Mouse (Mus musculus): ENCODE measurements around the gene Gm8890.
"Not testable (repeated sequence)": the region's sequence is repeated elsewhere in the genome, so short reads cannot be mapped to it uniquely, and the experiment has no call there.

The Gm8890 gene

DNA sequence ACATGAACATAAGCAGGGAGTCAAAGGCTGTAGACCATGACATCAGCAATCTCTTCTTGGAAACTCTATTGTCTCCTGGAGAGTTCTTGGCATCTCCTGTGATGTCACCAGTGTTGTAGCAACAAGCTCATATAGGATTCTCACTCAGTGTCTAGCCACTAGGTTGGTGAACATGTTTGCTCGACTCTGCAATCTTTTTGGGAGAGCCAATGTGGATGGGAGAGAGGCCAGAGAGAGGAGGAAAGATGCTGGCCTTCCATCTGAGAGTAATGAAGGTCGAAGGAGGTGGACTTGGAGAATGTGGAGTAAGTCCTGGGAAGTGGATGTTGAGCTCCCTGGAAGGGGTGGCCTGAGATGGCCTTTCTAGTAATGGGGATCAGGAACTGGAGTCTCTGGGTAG is at the start of gene Gm8890:
TSS of gene Gm8890 (plus strand) at position 301 of the 400 bp plus-strand sequence.
- not testable (repeated sequence) for DNase-seq (ENCODE audit: low read depth, low spot score)

DNA sequence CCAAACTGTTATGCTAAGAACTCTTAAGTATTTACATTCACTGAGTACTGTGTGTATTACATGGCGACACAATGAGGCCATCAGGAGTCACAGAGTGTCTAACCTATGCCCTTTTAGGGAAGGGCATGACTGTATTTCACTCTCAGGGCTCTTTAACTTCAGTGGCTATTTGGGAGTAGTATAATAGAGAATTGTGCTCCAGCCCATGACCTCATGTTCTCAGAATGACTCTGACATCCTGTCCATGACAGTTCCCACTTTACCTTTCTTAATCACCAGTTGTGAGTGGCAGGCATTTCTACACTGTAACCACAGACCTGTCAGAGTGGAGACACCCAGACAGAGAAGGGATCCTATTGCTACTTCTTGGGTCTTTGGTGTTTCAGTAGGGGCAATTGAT is 388 bp downstream of the Gm8890 start:
- DNase-seq (ENCODE audit: low read depth, low spot score) = not testable (repeated sequence)

Data from A20 (cell line).